ENCODE assay signal across 35 mouse cellular contexts in the genomic region with DNA sequence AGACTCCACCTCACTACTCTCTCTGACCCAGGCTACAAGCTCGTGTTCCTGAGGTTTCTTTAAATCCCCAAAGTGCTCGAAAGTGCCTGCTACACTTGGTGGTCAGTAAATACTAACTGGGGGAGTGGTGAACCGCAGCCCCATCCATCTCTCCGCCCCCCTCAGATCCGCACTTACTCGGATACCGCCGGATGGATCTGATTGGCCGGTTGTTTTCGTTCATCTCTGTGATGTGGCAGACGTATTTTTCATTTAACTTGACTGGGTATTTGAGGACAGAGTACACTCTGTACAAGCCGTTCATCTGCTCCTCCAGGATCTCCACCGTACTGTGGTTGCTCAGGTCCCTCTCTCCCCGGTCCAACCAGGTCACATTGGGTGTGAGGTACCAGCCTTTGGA. TPM values are rescaled to one million over a fixed set of nuclear protein-coding genes. Genes with fewer than 3 reads are reported as not detected.
A peak's percentile ranks its signal among the peaks of the same experiment; 100 is the strongest.
DNase-seq lines count a peak whose midpoint lies in the region; ATAC-seq lines count a peak whose summit lies in the region.
"Had no signal": no experiment of that assay in that cellular context is flagged by ENCODE, and none has a peak within 500 bp of the region (broad histone marks: within the 10 kb centered on the region; RNA-seq: fewer than 3 reads in every experiment).

No protein-coding gene starts in this region.

- DNase-seq in heart, postnatal 25 days (ENCODE audit: low spot score), result no peak
- DNase-seq in limb, embryonic 10.5 days (ENCODE audit: low spot score), result no peak
- DNase-seq in embryonic facial prominence, embryonic 11.5 days (ENCODE audit: low spot score), result no peak
- DNase-seq in kidney, postnatal 10 days, result no peak
- no peak for DNase-seq in adrenal gland, postnatal 25 days
- DNase-seq: cerebellum, adult 11-12 months; cerebellum, adult 9-11 months; embryo, embryonic 11 days; gastrocnemius, postnatal 25 days; heart, postnatal 36 days; liver, postnatal 0 days; lung, postnatal 14 days; right cerebral cortex, postnatal 4 days; thymus, postnatal 4 days had no signal

- no peaks in the 10 kb centered on the region for H3K36me3 ChIP-seq in heart, embryonic 11.5 days (ENCODE audit: control insufficient read depth, insufficient read depth, low read length)
- no peaks in the 10 kb centered on the region for H3K36me3 ChIP-seq in limb, embryonic 13.5 days
- H3K36me3 ChIP-seq in limb, embryonic 10.5 days, result no peaks in the 10 kb centered on the region
- no peaks in the 10 kb centered on the region for H3K36me3 ChIP-seq in embryonic facial prominence, embryonic 11.5 days (replicated peaks; ENCODE audit: control insufficient read depth, insufficient read depth, low read depth, low read length)
- no peaks in the 10 kb centered on the region for H3K36me3 ChIP-seq in embryonic facial prominence, embryonic 15.5 days
- H3K36me3 ChIP-seq: forebrain, embryonic 10.5 days; forebrain, embryonic 15.5 days; heart, embryonic 15.5 days; kidney, embryonic 15.5 days; limb, embryonic 12.5 days; liver, embryonic 12.5 days; neural tube, embryonic 13.5 days had no signal

- H3K9me3 ChIP-seq in heart, embryonic 11.5 days (replicated peaks; ENCODE audit: control insufficient read depth, low read length), result no peaks in the 10 kb centered on the region
- no peaks in the 10 kb centered on the region for H3K9me3 ChIP-seq in limb, embryonic 13.5 days
- H3K9me3 ChIP-seq in limb, embryonic 10.5 days (replicated peaks), result no peaks in the 10 kb centered on the region
- H3K9me3 ChIP-seq in embryonic facial prominence, embryonic 11.5 days (replicated peaks; ENCODE audit: control insufficient read depth, low read length), result no peaks in the 10 kb centered on the region
- no peaks in the 10 kb centered on the region for H3K9me3 ChIP-seq in embryonic facial prominence, embryonic 15.5 days (replicated peaks)
- H3K9me3 ChIP-seq: forebrain, embryonic 10.5 days; forebrain, embryonic 15.5 days; heart, embryonic 15.5 days; kidney, embryonic 15.5 days; limb, embryonic 12.5 days; liver, embryonic 12.5 days; neural tube, embryonic 13.5 days had no signal

- peak overlapping the region; percentile 3; the same call in 1 of the 2 replicates for H3K27ac ChIP-seq in heart, embryonic 11.5 days (ENCODE audit: low read depth, low read length)
- no peak overlapping the region for H3K27ac ChIP-seq in limb, embryonic 13.5 days
- no peak overlapping the region for H3K27ac ChIP-seq in limb, embryonic 10.5 days
- H3K27ac ChIP-seq in embryonic facial prominence, embryonic 11.5 days (replicated peaks; ENCODE audit: low read depth, low read length), result no peak overlapping the region
- no peak overlapping the region for H3K27ac ChIP-seq in embryonic facial prominence, embryonic 15.5 days (replicated peaks)
- H3K27ac ChIP-seq: forebrain, embryonic 10.5 days; forebrain, embryonic 15.5 days; heart, embryonic 15.5 days; hindbrain, embryonic 14.5 days; limb, embryonic 12.5 days; liver, embryonic 12.5 days; neural tube, embryonic 13.5 days; stomach, postnatal 0 days had no signal

- H3K4me1 ChIP-seq in heart, embryonic 11.5 days (ENCODE audit: control insufficient read depth, insufficient read depth, low read length), result peaks cover 29% of the 10 kb centered on the region
- H3K4me1 ChIP-seq in limb, embryonic 13.5 days, result peaks cover 13% of the 10 kb centered on the region; the same call in 1 of the 2 replicates
- peaks cover 13% of the 10 kb centered on the region for H3K4me1 ChIP-seq in limb, embryonic 10.5 days
- no peaks in the 10 kb centered on the region for H3K4me1 ChIP-seq in embryonic facial prominence, embryonic 11.5 days (ENCODE audit: control insufficient read depth, insufficient read depth, low read length)
- H3K4me1 ChIP-seq in embryonic facial prominence, embryonic 15.5 days, result peaks cover 4% of the 10 kb centered on the region; the same call in 1 of the 2 replicates
- H3K4me1 ChIP-seq: forebrain, embryonic 15.5 days; neural tube, embryonic 13.5 days had no signal

- H3K4me3 ChIP-seq in heart, embryonic 11.5 days (ENCODE audit: low read depth, low read length), result no peak overlapping the region
- H3K4me3 ChIP-seq in limb, embryonic 13.5 days, result no peak overlapping the region
- no peak overlapping the region for H3K4me3 ChIP-seq in limb, embryonic 10.5 days
- H3K4me3 ChIP-seq in embryonic facial prominence, embryonic 11.5 days (ENCODE audit: low read depth, low read length), result no peak overlapping the region
- H3K4me3 ChIP-seq in embryonic facial prominence, embryonic 15.5 days (replicated peaks), result no peak overlapping the region
- H3K4me3 ChIP-seq: forebrain, embryonic 10.5 days; forebrain, embryonic 15.5 days; heart, embryonic 15.5 days; kidney, embryonic 15.5 days; limb, embryonic 12.5 days; liver, embryonic 12.5 days; neural tube, embryonic 13.5 days had no signal

- no peak for ATAC-seq in heart, embryonic 11.5 days (replicated peaks; ENCODE audit: insufficient number of reproducible peaks, low FRiP score, low TSS enrichment)
- ATAC-seq in limb, embryonic 13.5 days (ENCODE audit: low FRiP score, low read depth), result no peak
- peak; percentile 58; the same call in 1 of the 2 replicates for ATAC-seq in embryonic facial prominence, embryonic 11.5 days (replicated peaks; ENCODE audit: insufficient number of reproducible peaks, low FRiP score, low TSS enrichment, low read depth)
- peak; percentile 73; the same call in 1 of the 2 replicates for ATAC-seq in embryonic facial prominence, embryonic 15.5 days (ENCODE audit: insufficient number of reproducible peaks, low FRiP score, low TSS enrichment, low read depth)
- ATAC-seq: forebrain, embryonic 15.5 days; liver, embryonic 12.5 days; liver, postnatal 0 days; Patski had no signal

- no peak overlapping the region for H3K4me2 ChIP-seq in heart, embryonic 11.5 days
- peak overlapping the region; percentile 19; the same call in 1 of the 2 replicates for H3K4me2 ChIP-seq in limb, embryonic 13.5 days (replicated peaks)
- H3K4me2 ChIP-seq in embryonic facial prominence, embryonic 11.5 days (ENCODE audit: low read depth, low read length), result no peak overlapping the region; the same call in 1 of the 2 replicates
- peak overlapping the region; percentile 28 for H3K4me2 ChIP-seq in embryonic facial prominence, embryonic 15.5 days (replicated peaks)
- H3K4me2 ChIP-seq: forebrain, embryonic 15.5 days; heart, embryonic 15.5 days; hindbrain, embryonic 14.5 days; kidney, embryonic 15.5 days; limb, embryonic 12.5 days; liver, embryonic 12.5 days; midbrain, embryonic 11.5 days; neural tube, embryonic 13.5 days had no signal

- intact Hi-C loops in heart, postnatal 25 days (cut with DNase I), result no loop called here

- H3K9ac ChIP-seq in heart, embryonic 11.5 days (ENCODE audit: low read depth, low read length), result no peak overlapping the region
- H3K9ac ChIP-seq in limb, embryonic 13.5 days, result no peak overlapping the region
- no peak overlapping the region for H3K9ac ChIP-seq in embryonic facial prominence, embryonic 11.5 days (replicated peaks; ENCODE audit: low read length)
- H3K9ac ChIP-seq in embryonic facial prominence, embryonic 15.5 days, result no peak overlapping the region
- H3K9ac ChIP-seq: forebrain, embryonic 15.5 days; heart, embryonic 15.5 days; hindbrain, embryonic 14.5 days; kidney, embryonic 15.5 days; limb, embryonic 12.5 days; liver, embryonic 12.5 days; liver, postnatal 0 days; neural tube, embryonic 13.5 days had no signal

- H3K27me3 ChIP-seq in heart, embryonic 11.5 days (ENCODE audit: control insufficient read depth, insufficient read depth, low read length), result no peaks in the 10 kb centered on the region
- H3K27me3 ChIP-seq in limb, embryonic 13.5 days, result no peaks in the 10 kb centered on the region
- no peaks in the 10 kb centered on the region for H3K27me3 ChIP-seq in limb, embryonic 10.5 days (ENCODE audit: low read depth, poor library complexity, severe bottlenecking)
- H3K27me3 ChIP-seq in embryonic facial prominence, embryonic 11.5 days (ENCODE audit: control insufficient read depth, insufficient read depth, low read length), result no peaks in the 10 kb centered on the region
- H3K27me3 ChIP-seq in embryonic facial prominence, embryonic 15.5 days, result no peaks in the 10 kb centered on the region
- H3K27me3 ChIP-seq: forebrain, embryonic 15.5 days; heart, embryonic 15.5 days; kidney, embryonic 15.5 days; limb, embryonic 12.5 days; liver, embryonic 12.5 days; neural tube, embryonic 13.5 days; Patski had no signal

- WGBS in heart, embryonic 11.5 days (ENCODE audit: insufficient replicate concordance), result 55% methylated on average over 14 of the region's 14 CpGs
- WGBS in limb, embryonic 13.5 days, result 63% methylated on average over 14 of the region's 14 CpGs
- WGBS in limb, embryonic 10.5 days, result 71% methylated on average over 14 of the region's 14 CpGs
- WGBS in embryonic facial prominence, embryonic 11.5 days, result 51% methylated on average over 14 of the region's 14 CpGs
- WGBS in embryonic facial prominence, embryonic 15.5 days, result 43% methylated on average over 14 of the region's 14 CpGs

RNA-seq across cellular contexts. Expression of gene Gm36028, which starts 6.9 kb away (rescaled TPM):
- 1.00 and 1.0 TPM in 2 replicates for polyA plus RNA-seq in heart, embryonic 11.5 days (2014; fragmentation: Nextera tagmentation; extraction: Ambion mirVana)
- under 1 TPM; 0.44 to 0.53 TPM for total RNA-seq in heart, postnatal 25 days (2021)
- polyA plus RNA-seq in limb, embryonic 13.5 days (2015; fragmentation: Nextera tagmentation; extraction: Ambion mirVana), result 0.13 and 0.22 TPM in 2 replicates
- polyA plus RNA-seq in limb, embryonic 10.5 days (2016; fragmentation: Nextera tagmentation; extraction: Ambion mirVana), result not detected in 2 replicates
- 0.32 TPM in 1 of 2 replicates, not detected in the other for polyA plus RNA-seq in embryonic facial prominence, embryonic 11.5 days (2014; fragmentation: Nextera tagmentation; extraction: Ambion mirVana)
- 0.19 and 0.20 TPM in 2 replicates for polyA plus RNA-seq in embryonic facial prominence, embryonic 15.5 days (2015; fragmentation: Nextera tagmentation; extraction: Ambion mirVana)
- 0.27 TPM in 1 of 2 replicates, not detected in the other for total RNA-seq in adrenal gland, postnatal 25 days (2021)
- total RNA-seq: gastrocnemius, adult 18-20 months; gastrocnemius, postnatal 25 days; left cerebral cortex, adult 18-20 months; left cerebral cortex, postnatal 14 days; MEL; midbrain, postnatal 0 days had no signal
- polyA plus RNA-seq: hindbrain, embryonic 14.5 days; large intestine, adult 2 months; liver, embryonic 12.5 days; liver, postnatal 0 days; spleen, adult 2 months had no signal

RNA-seq across cellular contexts. Expression of gene Lrrc58, which starts 14.1 kb away (rescaled TPM):
- 41.6 and 42.9 TPM in 2 replicates for polyA plus RNA-seq in heart, embryonic 11.5 days (2014; fragmentation: Nextera tagmentation; extraction: Ambion mirVana)
- 10 to 100 TPM; 64.0 to 70.1 TPM for total RNA-seq in heart, postnatal 25 days (2021)
- polyA plus RNA-seq in limb, embryonic 13.5 days (2015; fragmentation: Nextera tagmentation; extraction: Ambion mirVana), result 58.9 and 62.3 TPM in 2 replicates
- polyA plus RNA-seq in limb, embryonic 10.5 days (2016; fragmentation: Nextera tagmentation; extraction: Ambion mirVana), result 66.3 and 67.8 TPM in 2 replicates
- polyA plus RNA-seq in embryonic facial prominence, embryonic 11.5 days (2014; fragmentation: Nextera tagmentation; extraction: Ambion mirVana), result 61.8 and 62.9 TPM in 2 replicates
- 53.8 and 56.7 TPM in 2 replicates for polyA plus RNA-seq in embryonic facial prominence, embryonic 15.5 days (2015; fragmentation: Nextera tagmentation; extraction: Ambion mirVana)
- 150 and 193 TPM in 2 replicates for total RNA-seq in adrenal gland, postnatal 25 days (2021)

Comparison
In these comparisons a context has a peak if more than half of its experiments do, and no peak if none do; other contexts are left out.
1. H3K4me2 ChIP-seq: peak in limb, embryonic 13.5 days (single experiment) and embryonic facial prominence, embryonic 15.5 days (single experiment); none in heart, embryonic 11.5 days (single experiment) and embryonic facial prominence, embryonic 11.5 days (single experiment).
2. ATAC-seq: peak in embryonic facial prominence, embryonic 11.5 days (single experiment) and embryonic facial prominence, embryonic 15.5 days (single experiment); none in heart, embryonic 11.5 days (single experiment) and limb, embryonic 13.5 days (single experiment).